Mouse (Mus musculus) neural tube, embryonic 11.5 days (tissue): ENCODE data around the gene Ttll11. TPM values are rescaled to one million over a fixed set of nuclear protein-coding genes. Genes with fewer than 3 reads are reported as not detected.
A peak's percentile ranks its signal among the peaks of the same experiment; 100 is the strongest.

Experiments
- ATAC-seq: fragments of 200-750 bp; cut with Nextera tagmentation; 2 replicates; pipeline ENCODE4 v1.8.0; 2017; ENCODE audit warnings: moderate number of reproducible peaks, mild to moderate bottlenecking, moderate TSS enrichment, moderate library complexity; ENCODE audit not compliant: insufficient read depth, low FRiP score, low TSS enrichment
- DNase-seq: peaks from one replicate; pipeline ENCODE4 v3.0.0-alpha.2; 2015; ENCODE audit warnings: low spot score
- H3K27ac ChIP-seq: fragments of 300-500 bp; sonication (generic); 2 replicates; pipeline ENCODE4 v1.5.1; 2014; ENCODE audit warnings: low read depth, mild to moderate bottlenecking, low read length
- H3K27me3 ChIP-seq: fragments of 300-500 bp; sonication (generic); 2 replicates; pipeline ENCODE4 v1.6.1; 2014; ENCODE audit warnings: mild to moderate bottlenecking, low read length, mixed read lengths; ENCODE audit not compliant: control insufficient read depth, insufficient read depth
- H3K36me3 ChIP-seq: fragments of 300-500 bp; sonication (generic); 2 replicates; pipeline ENCODE4 v1.6.1; 2014; ENCODE audit warnings: mild to moderate bottlenecking, low read length, moderate library complexity, mixed read lengths; ENCODE audit not compliant: control insufficient read depth, insufficient read depth
- H3K4me1 ChIP-seq: fragments of 300-500 bp; sonication (generic); 2 replicates; pipeline ENCODE4 v1.6.1; 2014; ENCODE audit warnings: low read length, mixed read lengths; ENCODE audit not compliant: control insufficient read depth, insufficient read depth
- H3K4me2 ChIP-seq: fragments of 300-500 bp; sonication (generic); 2 replicates; pipeline ENCODE4 v1.6.1; 2014; ENCODE audit warnings: low read depth, mild to moderate bottlenecking, moderate library complexity
- H3K4me3 ChIP-seq: fragments of 300-500 bp; sonication (generic); 2 replicates; pipeline ENCODE4 v1.5.1; 2014; ENCODE audit warnings: low read depth, low read length
- H3K9ac ChIP-seq: fragments of 300-500 bp; sonication (generic); 2 replicates; pipeline ENCODE4 v1.6.1; 2014; ENCODE audit warnings: mild to moderate bottlenecking, low read length
- H3K9me3 ChIP-seq: fragments of 300-500 bp; sonication (generic); 2 replicates; pipeline ENCODE4 v1.6.1; 2016; ENCODE audit warnings: low read length; ENCODE audit not compliant: control insufficient read depth
- WGBS: fragments of 180-500 bp; shearing (Covaris S2); extraction: QIAGEN DNeasy Blood & Tissue Kit; methylation state at CpG from one replicate; pipeline ENCODE4 v1.1.7; 2014; 5-methylcytosine and 5-hydroxymethylcytosine counted together
- polyA plus RNA-seq: library from polyadenylated mRNA; unstranded; fragments of >200 nt; fragmentation: Nextera tagmentation; extraction: Ambion mirVana; gene quantifications from 2 replicates; pipeline ENCODE4 v1.2.1, GENCODE M21; 2014

The Ttll11 gene
- 1.9 and 2.1 TPM in 2 replicates for polyA plus RNA-seq

GRCm38 (mm10) chr2:35979644-35980021, at the start of gene Ttll11:
Gene Ttll11, minus strand, starts transcription at chr2:35979913.
- under 1% methylated on average over 34 of the region's 42 CpGs for WGBS
- peak; percentile 94 for ATAC-seq
- peak; percentile 91 for DNase-seq
- no peaks in the 10 kb centered on the region for H3K27me3 ChIP-seq
- H3K27ac ChIP-seq = peak within 1 kb of the TSS; percentile 69
- H3K4me1 ChIP-seq = peaks cover 10% of the 10 kb centered on the region; the same call in 1 of the 2 replicates
- H3K36me3 ChIP-seq = no peaks in the 10 kb centered on the region
- peak within 1 kb of the TSS; percentile 84 for H3K9ac ChIP-seq
- H3K4me3 ChIP-seq = peak within 1 kb of the TSS; percentile 80
- peak within 1 kb of the TSS; percentile 95 for H3K4me2 ChIP-seq
- no peaks in the 10 kb centered on the region for H3K9me3 ChIP-seq

- H3K36me3 ChIP-seq = no peaks in the 10 kb centered on the region
- no peaks in the 10 kb centered on the region for H3K9me3 ChIP-seq
- 0 out of 2 replicates have a peak, but pooled peaks cover 4% of the 10 kb centered on the region for H3K4me1 ChIP-seq
- no peak overlapping the region for H3K4me3 ChIP-seq
- WGBS = 67% methylated on average over 3 of the region's 3 CpGs
- DNase-seq (no peak), ATAC-seq (no peak)
- no peak overlapping the region for H3K27ac ChIP-seq
- H3K27me3 ChIP-seq = peaks cover 4% of the 10 kb centered on the region; the same call in 1 of the 2 replicates
- H3K4me2 ChIP-seq = no peak overlapping the region
- H3K9ac ChIP-seq = no peak overlapping the region
Measured at GRCm38 (mm10) chr2:36023291-36023690, 43.6 kb upstream of the Ttll11 start.

GRCm38 (mm10) chr2:36021385-36022159, 41.9 kb upstream of the Ttll11 start:
- Histone ChIP-seq H3K4me1 (0 out of 2 replicates have a peak, but pooled peaks cover 4% of the 10 kb centered on the region), H3K9me3 (no peaks in the 10 kb centered on the region), H3K27ac (no peak overlapping the region), H3K4me3 (0 out of 2 replicates have a peak overlapping the region, but pooled peaks have one; percentile 8), H3K9ac (peak overlapping the region; percentile 18; the same call in 1 of the 2 replicates), H3K4me2 (peak overlapping the region; percentile 48), H3K36me3 (no peaks in the 10 kb centered on the region), H3K27me3 (peaks cover 4% of the 10 kb centered on the region; the same call in 1 of the 2 replicates)
- WGBS = 10% methylated on average over 30 of the region's 32 CpGs
- peak; percentile 85 for DNase-seq
- no peak; the same call in 1 of the 2 replicates for ATAC-seq

GRCm38 (mm10) chr2:36013010-36013409, 33.3 kb upstream of the Ttll11 start:
- no peak for ATAC-seq
- H3K36me3 ChIP-seq = no peaks in the 10 kb centered on the region
- 57% methylated on average over 12 of the region's 12 CpGs for WGBS

GRCm38 (mm10) chr2:36011331-36011825, 31.7 kb upstream of the Ttll11 start:
- peak overlapping the region; percentile 54 for H3K9ac ChIP-seq
- H3K36me3 ChIP-seq = no peaks in the 10 kb centered on the region
- H3K27ac ChIP-seq = no peak overlapping the region
- peak; percentile 45 for DNase-seq
- WGBS = 0% methylated on average over 44 of the region's 44 CpGs
- H3K4me1 ChIP-seq = 0 out of 2 replicates have a peak, but pooled peaks cover 4% of the 10 kb centered on the region
- H3K4me3 ChIP-seq = peak overlapping the region; percentile 38
- peaks cover 18% of the 10 kb centered on the region for H3K27me3 ChIP-seq
- ATAC-seq = no peak; the same call in 1 of the 2 replicates
- peak overlapping the region; percentile 67 for H3K4me2 ChIP-seq
- H3K9me3 ChIP-seq = no peaks in the 10 kb centered on the region

More at GRCm38 (mm10) chr2:36013010-36013409, 33.3 kb upstream of the Ttll11 start:
- H3K9me3 ChIP-seq = no peaks in the 10 kb centered on the region
- H3K4me1 ChIP-seq = 0 out of 2 replicates have a peak, but pooled peaks cover 4% of the 10 kb centered on the region
- H3K4me3 ChIP-seq = no peak overlapping the region
- DNase-seq = no peak
- peaks cover 18% of the 10 kb centered on the region for H3K27me3 ChIP-seq
- no peak overlapping the region for H3K4me2 ChIP-seq
- no peak overlapping the region for H3K27ac ChIP-seq
- no peak overlapping the region for H3K9ac ChIP-seq

- no peak overlapping the region for H3K4me3 ChIP-seq
Measured at GRCm38 (mm10) chr2:36010579-36010978, 30.9 kb upstream of the Ttll11 start.

GRCm38 (mm10) chr2:36009386-36009785, 29.7 kb upstream of the Ttll11 start:
- DNase-seq (peak; percentile 84), ATAC-seq (no peak)
- H3K27me3 ChIP-seq = peaks cover 18% of the 10 kb centered on the region
- H3K36me3 ChIP-seq = no peaks in the 10 kb centered on the region
- H3K9me3 ChIP-seq = no peaks in the 10 kb centered on the region
- no peak overlapping the region for H3K9ac ChIP-seq
- no peak overlapping the region for H3K4me2 ChIP-seq
- WGBS = 22% methylated on average over 4 of the region's 4 CpGs
- no peak overlapping the region for H3K27ac ChIP-seq
- 0 out of 2 replicates have a peak, but pooled peaks cover 4% of the 10 kb centered on the region for H3K4me1 ChIP-seq
- H3K4me3 ChIP-seq = no peak overlapping the region

More at GRCm38 (mm10) chr2:36010579-36010978, 30.9 kb upstream of the Ttll11 start:
- no peak for ATAC-seq
- Histone ChIP-seq H3K27me3 (peaks cover 18% of the 10 kb centered on the region), H3K4me1 (0 out of 2 replicates have a peak, but pooled peaks cover 4% of the 10 kb centered on the region), H3K9ac (no peak overlapping the region), H3K36me3 (no peaks in the 10 kb centered on the region), H3K27ac (no peak overlapping the region), H3K9me3 (no peaks in the 10 kb centered on the region), H3K4me2 (peak overlapping the region; percentile 67; the same call in 1 of the 2 replicates)
- WGBS = 46% methylated on average over 7 of the region's 8 CpGs
- DNase-seq = no peak

- no peak overlapping the region for H3K27ac ChIP-seq
- H3K4me3 ChIP-seq = no peak overlapping the region
- no peak for ATAC-seq
- H3K36me3 ChIP-seq = no peaks in the 10 kb centered on the region
- H3K9me3 ChIP-seq = no peaks in the 10 kb centered on the region
- no peak overlapping the region for H3K9ac ChIP-seq
- 37% methylated on average over 1 of the region's 1 CpGs for WGBS
- DNase-seq = peak; percentile 40
- peaks cover 18% of the 10 kb centered on the region for H3K27me3 ChIP-seq
- H3K4me1 ChIP-seq = 0 out of 2 replicates have a peak, but pooled peaks cover 4% of the 10 kb centered on the region
- no peak overlapping the region for H3K4me2 ChIP-seq
Measured at GRCm38 (mm10) chr2:36008071-36008470, 28.4 kb upstream of the Ttll11 start.
